In genomic region chr10:25218746-25219145, GRCm38 (mm10) we compare ENCODE assay signal across 15 mouse cellular contexts.
A peak's percentile ranks its signal among the peaks of the same experiment; 100 is the strongest.
DNase-seq lines count a peak whose midpoint lies in the region; ATAC-seq and TF ChIP-seq lines count a peak whose summit lies in the region.
"Had no signal": no experiment of that assay in that cellular context is flagged by ENCODE, and none has a peak within 500 bp of the region (broad histone marks: within the 10 kb centered on the region; RNA-seq: fewer than 3 reads in every experiment).

No protein-coding gene starts in this region.

- peak; percentile 60; the same call in 1 of the 2 replicates for ATAC-seq in forebrain, embryonic 15.5 days (replicated peaks)
- no peak for ATAC-seq in forebrain, embryonic 11.5 days (replicated peaks; ENCODE audit: low FRiP score)
- ATAC-seq in neural tube, embryonic 11.5 days (ENCODE audit: insufficient read depth, low FRiP score, low TSS enrichment) = 0 out of 2 replicates have a peak, but pooled peaks have one; percentile 20
- ATAC-seq in midbrain, postnatal 0 days (ENCODE audit: low FRiP score) = peak; percentile 55; the same call in 1 of the 2 replicates
- ATAC-seq: intestine, postnatal 0 days had no signal

- H3K4me1 ChIP-seq in forebrain, embryonic 15.5 days = no peaks in the 10 kb centered on the region
- H3K4me1 ChIP-seq in forebrain, embryonic 11.5 days (replicated peaks; ENCODE audit: control insufficient read depth, insufficient read depth, low read length) = no peaks in the 10 kb centered on the region
- H3K4me1 ChIP-seq in neural tube, embryonic 11.5 days (ENCODE audit: control insufficient read depth, insufficient read depth, low read length) = no peaks in the 10 kb centered on the region
- H3K4me1 ChIP-seq in midbrain, postnatal 0 days (ENCODE audit: insufficient read depth, low read length) = no peaks in the 10 kb centered on the region
- H3K4me1 ChIP-seq: limb, embryonic 13.5 days; lung, embryonic 15.5 days had no signal

- no peak overlapping the region for H3K9ac ChIP-seq in forebrain, embryonic 15.5 days (replicated peaks)
- no peak overlapping the region for H3K9ac ChIP-seq in forebrain, embryonic 11.5 days (ENCODE audit: low read length)
- no peak overlapping the region for H3K9ac ChIP-seq in neural tube, embryonic 11.5 days (ENCODE audit: low read length)
- no peak overlapping the region for H3K9ac ChIP-seq in midbrain, postnatal 0 days (replicated peaks; ENCODE audit: low read length, poor library complexity, severe bottlenecking)
- H3K9ac ChIP-seq: embryonic facial prominence, embryonic 13.5 days; kidney, embryonic 15.5 days; limb, embryonic 13.5 days; liver, embryonic 14.5 days; lung, embryonic 15.5 days had no signal

- no peak for DNase-seq in forebrain, embryonic 11.5 days (ENCODE audit: low spot score)
- DNase-seq in neural tube, embryonic 11.5 days (ENCODE audit: low spot score) = no peak
- DNase-seq in neural tube, embryonic 10.5 days (ENCODE audit: extremely low spot score, low spot score) = no peak
- no peak for DNase-seq in midbrain, postnatal 0 days (ENCODE audit: low spot score)
- DNase-seq in spleen, adult 18-20 months = no peak
- no peak for DNase-seq in left cerebral cortex, adult 18-20 months (ENCODE audit: low spot score in 2 of 2)
- DNase-seq: gastrocnemius, postnatal 25 days had no signal

- no peak overlapping the region for H3K4me3 ChIP-seq in forebrain, embryonic 15.5 days
- H3K4me3 ChIP-seq in forebrain, embryonic 11.5 days (ENCODE audit: low read depth, low read length) = no peak overlapping the region
- no peak overlapping the region for H3K4me3 ChIP-seq in neural tube, embryonic 11.5 days (ENCODE audit: low read depth, low read length)
- H3K4me3 ChIP-seq in midbrain, postnatal 0 days (ENCODE audit: low read depth, low read length) = no peak overlapping the region
- H3K4me3 ChIP-seq: embryonic facial prominence, embryonic 13.5 days; hindbrain, embryonic 15.5 days; kidney, embryonic 15.5 days; limb, embryonic 13.5 days; lung, embryonic 15.5 days had no signal

- no peaks in the 10 kb centered on the region for H3K27me3 ChIP-seq in forebrain, embryonic 15.5 days
- no peaks in the 10 kb centered on the region for H3K27me3 ChIP-seq in forebrain, embryonic 11.5 days (ENCODE audit: control insufficient read depth, insufficient read depth, low read length)
- H3K27me3 ChIP-seq in neural tube, embryonic 11.5 days (ENCODE audit: control insufficient read depth, insufficient read depth, low read length) = no peaks in the 10 kb centered on the region
- no peaks in the 10 kb centered on the region for H3K27me3 ChIP-seq in midbrain, postnatal 0 days (ENCODE audit: insufficient read depth, low read length)
- H3K27me3 ChIP-seq: embryonic facial prominence, embryonic 13.5 days; hindbrain, embryonic 15.5 days; kidney, embryonic 15.5 days; limb, embryonic 13.5 days; lung, embryonic 15.5 days had no signal

- H3K36me3 ChIP-seq in forebrain, embryonic 15.5 days = no peaks in the 10 kb centered on the region
- no peaks in the 10 kb centered on the region for H3K36me3 ChIP-seq in forebrain, embryonic 11.5 days (ENCODE audit: control insufficient read depth, insufficient read depth, low read length)
- no peaks in the 10 kb centered on the region for H3K36me3 ChIP-seq in neural tube, embryonic 11.5 days (ENCODE audit: control insufficient read depth, insufficient read depth, low read length)
- no peaks in the 10 kb centered on the region for H3K36me3 ChIP-seq in midbrain, postnatal 0 days (ENCODE audit: insufficient read depth, low read length)
- H3K36me3 ChIP-seq: embryonic facial prominence, embryonic 13.5 days; hindbrain, embryonic 15.5 days; kidney, embryonic 15.5 days; limb, embryonic 13.5 days had no signal

- 67% methylated on average over 7 of the region's 7 CpGs for WGBS in forebrain, embryonic 15.5 days
- WGBS in forebrain, embryonic 11.5 days = 70% methylated on average over 7 of the region's 7 CpGs
- WGBS in neural tube, embryonic 11.5 days = 70% methylated on average over 7 of the region's 7 CpGs
- 68% methylated on average over 7 of the region's 7 CpGs for WGBS in midbrain, postnatal 0 days

- H3K9me3 ChIP-seq in forebrain, embryonic 15.5 days = no peaks in the 10 kb centered on the region
- no peaks in the 10 kb centered on the region for H3K9me3 ChIP-seq in forebrain, embryonic 11.5 days (ENCODE audit: control insufficient read depth, low read length)
- no peaks in the 10 kb centered on the region for H3K9me3 ChIP-seq in neural tube, embryonic 11.5 days (ENCODE audit: control insufficient read depth, low read length)
- H3K9me3 ChIP-seq in midbrain, postnatal 0 days (ENCODE audit: low read length) = no peaks in the 10 kb centered on the region
- H3K9me3 ChIP-seq: embryonic facial prominence, embryonic 13.5 days; hindbrain, embryonic 15.5 days; kidney, embryonic 15.5 days; limb, embryonic 13.5 days; lung, embryonic 15.5 days had no signal

- no peak overlapping the region for H3K4me2 ChIP-seq in forebrain, embryonic 15.5 days (replicated peaks)
- no peak overlapping the region for H3K4me2 ChIP-seq in forebrain, embryonic 11.5 days (ENCODE audit: low read depth, low read length, severe bottlenecking)
- no peak overlapping the region for H3K4me2 ChIP-seq in neural tube, embryonic 11.5 days (ENCODE audit: low read depth)
- no peak overlapping the region for H3K4me2 ChIP-seq in midbrain, postnatal 0 days (ENCODE audit: low read depth, low read length, poor library complexity, severe bottlenecking)
- H3K4me2 ChIP-seq: lung, embryonic 15.5 days had no signal

- H3K27ac ChIP-seq in forebrain, embryonic 15.5 days (replicated peaks) = no peak overlapping the region
- H3K27ac ChIP-seq in forebrain, embryonic 11.5 days (ENCODE audit: low read depth, low read length) = no peak overlapping the region
- H3K27ac ChIP-seq in neural tube, embryonic 11.5 days (ENCODE audit: low read depth, low read length) = no peak overlapping the region
- H3K27ac ChIP-seq in midbrain, postnatal 0 days (ENCODE audit: low read depth, low read length) = no peak overlapping the region
- H3K27ac ChIP-seq: embryonic facial prominence, embryonic 13.5 days; hindbrain, embryonic 15.5 days; kidney, embryonic 15.5 days; limb, embryonic 13.5 days; liver, embryonic 14.5 days; lung, embryonic 15.5 days had no signal

- TF ChIP-seq CTCF in midbrain, postnatal 0 days (IDR thresholded peaks at IDR 0.05) = no peak
